Mouse (Mus musculus): ENCODE measurements around the gene Arhgap22. TPM values are rescaled to one million over a fixed set of nuclear protein-coding genes. Genes with fewer than 3 reads are reported as not detected.
A peak's percentile ranks its signal among the peaks of the same experiment; 100 is the strongest.

Gene Arhgap22
- total and polyA plus RNA-seq, 3 experiments = 0.17 to 0.39 (median 0.29) TPM

- TF ChIP-seq NELFE (IDR thresholded peaks at IDR 0.05; ENCODE audit: low read depth, low read length) (no peak; the same call in 1 of the 2 replicates), KAT2A (IDR thresholded peaks at IDR 0.05; ENCODE audit: insufficient replicate concordance, low read length) (no peak; the same call in 1 of the 2 replicates), IRF4 (IDR thresholded peaks at IDR 0.05; ENCODE audit: low read depth, low read length) (peak; percentile 37; the same call in 1 of the 2 replicates)
Observed at GRCm38 (mm10) chr14:33189849-33190423, 23.9 kb upstream of the Arhgap22 start (continued).

- Histone ChIP-seq H3K9ac (ENCODE audit: insufficient read depth, low read depth) (peak overlapping the region; percentile 56), H3K9me3 (replicated peaks; ENCODE audit: low read length) (no peaks in the 10 kb centered on the region), H3K4me1 (ENCODE audit: control insufficient read depth in 1 of 2, insufficient read depth in 2 of 2) (peaks cover 28 to 81% of the 10 kb centered on the region in 2 experiments), H3K27me3 (replicated peaks) (no peaks in the 10 kb centered on the region), H3K79me2 (replicated peaks; ENCODE audit: control insufficient read depth, extremely low read depth, insufficient read depth, poor library complexity, severe bottlenecking) (no peaks in the 10 kb centered on the region), H3K4me2 (ENCODE audit: insufficient read depth, low read depth, poor library complexity, severe bottlenecking) (peak overlapping the region; percentile 90), H3K4me3 (replicated peaks in 1 of 3; ENCODE audit: low read depth in 2 of 3, low read length in 2 of 3, poor library complexity in 1 of 3) (no peak overlapping the region), H3K36me3 (replicated peaks in 1 of 2; ENCODE audit: control insufficient read depth in 1 of 2, insufficient read depth in 1 of 2, low read length in 1 of 2) (peaks cover 0 to 3% of the 10 kb centered on the region in 2 experiments), H3K27ac (ENCODE audit: insufficient read depth, low read depth) (peak overlapping the region; percentile 99)
- no peak for DNase-seq (ENCODE audit: extremely low read depth)
- TF ChIP-seq MYC (IDR thresholded peaks at IDR 0.05; ENCODE audit: low read depth, low read length) (peak; percentile 44; the same call in 1 of the 2 replicates), CHD1 (IDR thresholded peaks at IDR 0.05; ENCODE audit: low read depth, low read length) (0 out of 2 replicates have a peak, but pooled peaks have one; percentile 58), HCFC1 (IDR thresholded peaks at IDR 0.05; ENCODE audit: low read depth, low read length) (0 out of 2 replicates have a peak, but pooled peaks have one; percentile 28), SIN3A (IDR thresholded peaks at IDR 0.05; ENCODE audit: low read length) (no peak), MAX (IDR thresholded peaks at IDR 0.05; ENCODE audit: low read length) (0 out of 2 replicates have a peak, but pooled peaks have one; percentile 20)
- dilution Hi-C loops (cut with MboI; ENCODE audit: extremely low pct_ligation_motif_present, extremely low pct_unique_long_range_greater_than_20kb, low sequenced_read_pairs) = no loop called here
- in situ Hi-C loops (cut with MboI; ENCODE audit: low pct_ligation_motif_present, low pct_unique_long_range_greater_than_20kb, low sequenced_read_pairs) = loop anchor here (10.0 kb wide), 1 partner anchor 46 kb away; no protein-coding TSS in a partner anchor
Observed at GRCm38 (mm10) chr14:33190646-33191045, 23.2 kb upstream of the Arhgap22 start.

GRCm38 (mm10) chr14:33193762-33194161, 20.1 kb upstream of the Arhgap22 start:
- dilution Hi-C loops (cut with MboI; ENCODE audit: extremely low pct_ligation_motif_present, extremely low pct_unique_long_range_greater_than_20kb, low sequenced_read_pairs) = no loop called here
- Histone ChIP-seq H3K4me3 (replicated peaks in 1 of 3; ENCODE audit: low read depth in 2 of 3, low read length in 2 of 3, poor library complexity in 1 of 3) (peak overlapping the region in 1 of 3 experiments; percentile 6), H3K27ac (ENCODE audit: insufficient read depth, low read depth) (peak overlapping the region; percentile 95), H3K36me3 (replicated peaks in 1 of 2; ENCODE audit: control insufficient read depth in 1 of 2, insufficient read depth in 1 of 2, low read length in 1 of 2) (no peaks in the 10 kb centered on the region), H3K9ac (ENCODE audit: insufficient read depth, low read depth) (peak overlapping the region; percentile 28; the same call in 1 of the 2 replicates), H3K4me2 (ENCODE audit: insufficient read depth, low read depth, poor library complexity, severe bottlenecking) (peak overlapping the region; percentile 51), H3K27me3 (replicated peaks) (no peaks in the 10 kb centered on the region), H3K79me2 (replicated peaks; ENCODE audit: control insufficient read depth, extremely low read depth, insufficient read depth, poor library complexity, severe bottlenecking) (no peaks in the 10 kb centered on the region), H3K9me3 (replicated peaks; ENCODE audit: low read length) (peaks cover 8% of the 10 kb centered on the region), H3K4me1 (ENCODE audit: control insufficient read depth in 1 of 2, insufficient read depth in 2 of 2) (peaks cover 15 to 58% of the 10 kb centered on the region in 2 experiments)
- DNase-seq (ENCODE audit: extremely low read depth) = no peak
- in situ Hi-C loops (cut with MboI; ENCODE audit: low pct_ligation_motif_present, low pct_unique_long_range_greater_than_20kb, low sequenced_read_pairs) = loop anchor here (10.0 kb wide), 1 partner anchor 49 kb away; no protein-coding TSS in a partner anchor
- TF ChIP-seq UBTF (IDR thresholded peaks at IDR 0.05; ENCODE audit: low read depth, low read length) = no peak
- no peak for TF ChIP-seq MYC (IDR thresholded peaks at IDR 0.05; ENCODE audit: low read depth, low read length)
- TF ChIP-seq CHD2 (IDR thresholded peaks at IDR 0.05; ENCODE audit: low read length) = no peak
- no peak for TF ChIP-seq CTCF (conservative IDR thresholded peaks at IDR 0.05 in 1 of 2, IDR thresholded peaks at IDR 0.05 in 1 of 2; ENCODE audit: low read depth in 2 of 2, low read length in 2 of 2)
- no peak for TF ChIP-seq MAX (IDR thresholded peaks at IDR 0.05; ENCODE audit: low read length)
- TF ChIP-seq ZNF384 (IDR thresholded peaks at IDR 0.05; ENCODE audit: low read depth, low read length) = peak; percentile 63
- TF ChIP-seq USF2 (conservative IDR thresholded peaks at IDR 0.05; ENCODE audit: low read depth, low read length) = no peak
- TF ChIP-seq JUND (conservative IDR thresholded peaks at IDR 0.05; ENCODE audit: low read depth, low read length) = no peak
- TF ChIP-seq ETS1 (conservative IDR thresholded peaks at IDR 0.05; ENCODE audit: low read depth, low read length) = peak; percentile 24; the same call in 1 of the 2 replicates
- no peak for TF ChIP-seq E2F4 (IDR thresholded peaks at IDR 0.05; ENCODE audit: insufficient replicate concordance, low read depth, low read length)
- TF ChIP-seq ZC3H11A (IDR thresholded peaks at IDR 0.05; ENCODE audit: low read depth, low read length) = no peak
- no peak for TF ChIP-seq RCOR1 (conservative IDR thresholded peaks at IDR 0.05; ENCODE audit: low read depth, low read length)
- TF ChIP-seq EP300 (IDR thresholded peaks at IDR 0.05; ENCODE audit: low read length) = no peak
- TF ChIP-seq ELF1 (IDR thresholded peaks at IDR 0.05; ENCODE audit: low read depth, low read length) = no peak
- TF ChIP-seq JUN (IDR thresholded peaks at IDR 0.05; ENCODE audit: insufficient read depth, low read depth, low read length) = 0 out of 2 replicates have a peak, but pooled peaks have one; percentile 11
- TF ChIP-seq NRF1 (IDR thresholded peaks at IDR 0.05; ENCODE audit: low read depth, low read length) = no peak
- no peak for TF ChIP-seq BHLHE40 (IDR thresholded peaks at IDR 0.05; ENCODE audit: low read depth, low read length)
- no peak for TF ChIP-seq ZKSCAN1 (IDR thresholded peaks at IDR 0.05; ENCODE audit: borderline replicate concordance, low read depth, low read length)
- no peak for TF ChIP-seq POLR2A (IDR thresholded peaks at IDR 0.05; ENCODE audit: low read depth, low read length)
- no peak for TF ChIP-seq KAT2A (IDR thresholded peaks at IDR 0.05; ENCODE audit: insufficient replicate concordance, low read length)
- TF ChIP-seq MAZ (IDR thresholded peaks at IDR 0.05; ENCODE audit: low read depth, low read length) = no peak
- 0 out of 2 replicates have a peak, but pooled peaks have one; percentile 38 for TF ChIP-seq MXI1 (IDR thresholded peaks at IDR 0.05; ENCODE audit: low read depth, low read length)
- no peak for TF ChIP-seq HCFC1 (IDR thresholded peaks at IDR 0.05; ENCODE audit: low read depth, low read length)
- TF ChIP-seq SIN3A (IDR thresholded peaks at IDR 0.05; ENCODE audit: low read length) = no peak
- TF ChIP-seq TCF12 (IDR thresholded peaks at IDR 0.05; ENCODE audit: low read depth, low read length) = no peak; the same call in 1 of the 2 replicates
- TF ChIP-seq SMC3 (IDR thresholded peaks at IDR 0.05; ENCODE audit: low read depth, low read length) = no peak

Data from CH12.LX (cell line).